In genomic region chr17:32362686-32363085, GRCm38 (mm10) we compare ENCODE assay signal across 8 mouse cellular contexts. TPM values are rescaled to one million over a fixed set of nuclear protein-coding genes. Genes with fewer than 3 reads are reported as not detected.
DNase-seq lines count a peak whose midpoint lies in the region; ATAC-seq and TF ChIP-seq lines count a peak whose summit lies in the region.
"Had no signal": no experiment of that assay in that cellular context is flagged by ENCODE, and none has a peak within 500 bp of the region (broad histone marks: within the 10 kb centered on the region; RNA-seq: fewer than 3 reads in every experiment).

No protein-coding gene starts in this region.

- no peak for TF ChIP-seq EP300 in stomach, postnatal 0 days (optimal IDR thresholded peaks at IDR 0.05)

- H3K27ac ChIP-seq in forebrain, postnatal 0 days (ENCODE audit: low read depth, low read length): no peak overlapping the region
- 0 out of 2 replicates have a peak overlapping the region, but pooled peaks have one; percentile 76 for H3K27ac ChIP-seq in liver, embryonic 12.5 days
- H3K27ac ChIP-seq in stomach, postnatal 0 days (replicated peaks): no peak overlapping the region

- H3K9me3 ChIP-seq in megakaryocyte, embryonic 14.5 days: no peaks in the 10 kb centered on the region
- H3K9me3 ChIP-seq in forebrain, postnatal 0 days (ENCODE audit: low read length): no peaks in the 10 kb centered on the region
- H3K9me3 ChIP-seq in liver, embryonic 12.5 days (replicated peaks): no peaks in the 10 kb centered on the region
- H3K9me3 ChIP-seq in stomach, postnatal 0 days (ENCODE audit: control insufficient read depth, low read length): no peaks in the 10 kb centered on the region

- H3K9ac ChIP-seq in forebrain, postnatal 0 days: peak overlapping the region; percentile 94; the same call in 1 of the 2 replicates
- peak overlapping the region; percentile 94 for H3K9ac ChIP-seq in liver, embryonic 12.5 days
- no peak overlapping the region for H3K9ac ChIP-seq in stomach, postnatal 0 days (ENCODE audit: low read length)

- intact Hi-C loops in left cerebral cortex, postnatal 25 days (cut with DNase I): no loop called here

- peak overlapping the region; percentile 83; the same call in 1 of the 2 replicates for H3K4me2 ChIP-seq in forebrain, postnatal 0 days (ENCODE audit: low read depth)
- peak overlapping the region; percentile 90 for H3K4me2 ChIP-seq in liver, embryonic 12.5 days
- H3K4me2 ChIP-seq in stomach, postnatal 0 days (replicated peaks; ENCODE audit: low read depth): peak overlapping the region; percentile 64

- no peak for DNase-seq in forebrain, postnatal 0 days
- DNase-seq in stomach, postnatal 0 days (ENCODE audit: low spot score): no peak
- no peak for DNase-seq in left cerebral cortex, postnatal 25 days (ENCODE audit: low spot score in 2 of 2)
- no peak for DNase-seq in retina, postnatal 1 day
- DNase-seq: kidney, adult 8-10 months had no signal

- no peak for TF ChIP-seq CTCF in forebrain, postnatal 0 days (IDR thresholded peaks at IDR 0.05; ENCODE audit: low read depth)
- TF ChIP-seq CTCF in stomach, postnatal 0 days (IDR thresholded peaks at IDR 0.05; ENCODE audit: low read depth): no peak

- ATAC-seq in megakaryocyte, adult 5-6 weeks (ENCODE audit: poor library complexity, severe bottlenecking): no peak
- ATAC-seq in forebrain, postnatal 0 days: no peak
- no peak for ATAC-seq in liver, embryonic 12.5 days
- no peak for ATAC-seq in stomach, postnatal 0 days (ENCODE audit: low FRiP score, low TSS enrichment)

- H3K4me3 ChIP-seq in megakaryocyte, embryonic 14.5 days (replicated peaks): peak overlapping the region; percentile 95
- H3K4me3 ChIP-seq in forebrain, postnatal 0 days (ENCODE audit: low read depth, low read length): no peak overlapping the region
- H3K4me3 ChIP-seq in liver, embryonic 12.5 days: peak overlapping the region; percentile 97
- no peak overlapping the region for H3K4me3 ChIP-seq in stomach, postnatal 0 days (ENCODE audit: low read depth, low read length)

- WGBS in forebrain, postnatal 0 days: 89% methylated on average over 4 of the region's 4 CpGs
- WGBS in liver, embryonic 12.5 days (ENCODE audit: insufficient replicate concordance): 72% methylated on average over 4 of the region's 4 CpGs
- WGBS in stomach, postnatal 0 days: 67% methylated on average over 4 of the region's 4 CpGs

- H3K4me1 ChIP-seq in megakaryocyte, embryonic 14.5 days: peaks cover 39% of the 10 kb centered on the region
- peaks cover 11% of the 10 kb centered on the region for H3K4me1 ChIP-seq in forebrain, postnatal 0 days (ENCODE audit: insufficient read depth)
- H3K4me1 ChIP-seq in liver, embryonic 12.5 days: peaks cover 42% of the 10 kb centered on the region
- H3K4me1 ChIP-seq in stomach, postnatal 0 days (replicated peaks; ENCODE audit: control insufficient read depth, insufficient read depth): peaks cover 5% of the 10 kb centered on the region

- H3K27me3 ChIP-seq in megakaryocyte, embryonic 14.5 days (replicated peaks): no peaks in the 10 kb centered on the region
- H3K27me3 ChIP-seq in forebrain, postnatal 0 days (ENCODE audit: insufficient read depth, low read length): no peaks in the 10 kb centered on the region
- H3K27me3 ChIP-seq in liver, embryonic 12.5 days (replicated peaks): no peaks in the 10 kb centered on the region
- no peaks in the 10 kb centered on the region for H3K27me3 ChIP-seq in stomach, postnatal 0 days (ENCODE audit: control insufficient read depth, insufficient read depth, low read length)

- peaks cover 64% of the 10 kb centered on the region for H3K36me3 ChIP-seq in megakaryocyte, embryonic 14.5 days (replicated peaks; ENCODE audit: low read length)
- H3K36me3 ChIP-seq in forebrain, postnatal 0 days (ENCODE audit: insufficient read depth): peaks cover 54% of the 10 kb centered on the region
- H3K36me3 ChIP-seq in liver, embryonic 12.5 days: peaks cover 56% of the 10 kb centered on the region
- peaks cover 19% of the 10 kb centered on the region for H3K36me3 ChIP-seq in stomach, postnatal 0 days (ENCODE audit: control insufficient read depth, insufficient read depth, low read length)

RNA-seq across cellular contexts. Expression of gene Akap8l, which starts 12.3 kb away (rescaled TPM):
- polyA plus RNA-seq in megakaryocyte, embryonic 14.5 days (2012; ENCODE audit: insufficient read depth, low replicate concordance): 93.3 and 157 TPM in 2 replicates
- total RNA-seq in megakaryocyte, adult 5-6 weeks (2015): 48.3 and 51.1 TPM in 2 replicates
- total RNA-seq in megakaryocyte, adult 5-6 weeks (2017): 66.4 and 69.6 TPM in 2 replicates
- total RNA-seq in forebrain, postnatal 0 days (2014; rRNA removed): 74.2 and 86.2 TPM in 2 replicates
- polyA plus RNA-seq in forebrain, postnatal 0 days (2015; fragmentation: Nextera tagmentation; extraction: Ambion mirVana): 76.0 and 80.5 TPM in 2 replicates
- 49.7 and 50.1 TPM in 2 replicates for polyA plus RNA-seq in liver, embryonic 12.5 days (2016; fragmentation: Nextera tagmentation; extraction: Ambion mirVana)
- polyA plus RNA-seq in stomach, postnatal 0 days (2015; fragmentation: Nextera tagmentation; extraction: Ambion mirVana): 25.2 and 31.7 TPM in 2 replicates
- 100 to 1,000 TPM; 179 to 230 TPM for total RNA-seq in left cerebral cortex, postnatal 25 days (2021)

RNA-seq across cellular contexts. Expression of gene Wiz, which starts 26.6 kb away (rescaled TPM):
- polyA plus RNA-seq in megakaryocyte, embryonic 14.5 days (2012; ENCODE audit: insufficient read depth, low replicate concordance): 32.7 and 47.1 TPM in 2 replicates
- 17.2 and 23.0 TPM in 2 replicates for total RNA-seq in megakaryocyte, adult 5-6 weeks (2015)
- total RNA-seq in megakaryocyte, adult 5-6 weeks (2017): 4.9 and 5.9 TPM in 2 replicates
- 38.2 and 55.4 TPM in 2 replicates for total RNA-seq in forebrain, postnatal 0 days (2014; rRNA removed)
- polyA plus RNA-seq in forebrain, postnatal 0 days (2015; fragmentation: Nextera tagmentation; extraction: Ambion mirVana): 35.4 and 42.0 TPM in 2 replicates
- polyA plus RNA-seq in liver, embryonic 12.5 days (2016; fragmentation: Nextera tagmentation; extraction: Ambion mirVana): 13.3 and 14.8 TPM in 2 replicates
- 9.6 and 13.4 TPM in 2 replicates for polyA plus RNA-seq in stomach, postnatal 0 days (2015; fragmentation: Nextera tagmentation; extraction: Ambion mirVana)
- 10 to 100 TPM; 55.0 to 56.7 TPM for total RNA-seq in left cerebral cortex, postnatal 25 days (2021)

RNA-seq across cellular contexts. Expression of gene Rasal3, which starts 40.7 kb away (rescaled TPM):
- polyA plus RNA-seq in megakaryocyte, embryonic 14.5 days (2012; ENCODE audit: insufficient read depth, low replicate concordance): 26.2 and 250 TPM in 2 replicates
- 52.9 and 54.4 TPM in 2 replicates for total RNA-seq in megakaryocyte, adult 5-6 weeks (2015)
- 19.5 and 25.7 TPM in 2 replicates for total RNA-seq in megakaryocyte, adult 5-6 weeks (2017)
- total RNA-seq in forebrain, postnatal 0 days (2014; rRNA removed): 0.52 and 0.62 TPM in 2 replicates
- 0.20 and 0.54 TPM in 2 replicates for polyA plus RNA-seq in forebrain, postnatal 0 days (2015; fragmentation: Nextera tagmentation; extraction: Ambion mirVana)
- 7.2 and 8.1 TPM in 2 replicates for polyA plus RNA-seq in liver, embryonic 12.5 days (2016; fragmentation: Nextera tagmentation; extraction: Ambion mirVana)
- 0.56 and 0.63 TPM in 2 replicates for polyA plus RNA-seq in stomach, postnatal 0 days (2015; fragmentation: Nextera tagmentation; extraction: Ambion mirVana)
- 1 to 10 TPM; 3.9 to 4.1 TPM for total RNA-seq in left cerebral cortex, postnatal 25 days (2021)

RNA-seq across cellular contexts. Expression of gene Akap8, which starts 41.6 kb away (rescaled TPM):
- polyA plus RNA-seq in megakaryocyte, embryonic 14.5 days (2012; ENCODE audit: insufficient read depth, low replicate concordance): 67.7 and 79.9 TPM in 2 replicates
- total RNA-seq in megakaryocyte, adult 5-6 weeks (2015): 43.5 and 49.8 TPM in 2 replicates
- 91.5 and 103 TPM in 2 replicates for total RNA-seq in megakaryocyte, adult 5-6 weeks (2017)
- 75.0 and 114 TPM in 2 replicates for total RNA-seq in forebrain, postnatal 0 days (2014; rRNA removed)
- polyA plus RNA-seq in forebrain, postnatal 0 days (2015; fragmentation: Nextera tagmentation; extraction: Ambion mirVana): 44.8 and 64.3 TPM in 2 replicates
- polyA plus RNA-seq in liver, embryonic 12.5 days (2016; fragmentation: Nextera tagmentation; extraction: Ambion mirVana): 72.1 and 73.5 TPM in 2 replicates
- 30.3 and 31.0 TPM in 2 replicates for polyA plus RNA-seq in stomach, postnatal 0 days (2015; fragmentation: Nextera tagmentation; extraction: Ambion mirVana)
- 10 to 100 TPM; 71.1 to 94.8 TPM for total RNA-seq in left cerebral cortex, postnatal 25 days (2021)

Comparison
In these comparisons a context has a peak if more than half of its experiments do, and no peak if none do; other contexts are left out.
1. H3K4me3 ChIP-seq: peak in megakaryocyte, embryonic 14.5 days (single experiment) and liver, embryonic 12.5 days (single experiment); none in forebrain, postnatal 0 days (single experiment) and stomach, postnatal 0 days (single experiment).
2. Peak in every context shown above with its lines, with median percentiles within 50 percentile points of each other: H3K4me2 ChIP-seq.